Mouse (Mus musculus) limb, embryonic 10.5 days (tissue): ENCODE data around the gene Pced1b. TPM values are rescaled to one million over a fixed set of nuclear protein-coding genes. Genes with fewer than 3 reads are reported as not detected.
A peak's percentile ranks its signal among the peaks of the same experiment; 100 is the strongest.

Experiments
- DNase-seq: peaks from one replicate; pipeline ENCODE4 v3.0.0-alpha.2; 2017; ENCODE audit warnings: low spot score
- H3K27ac ChIP-seq: fragments of 300-500 bp; sonication (generic); 2 replicates; pipeline ENCODE4 v1.5.1; 2016; ENCODE audit warnings: mild to moderate bottlenecking
- H3K27me3 ChIP-seq: fragments of 300-500 bp; sonication (generic); 2 replicates; pipeline ENCODE4 v1.6.1; 2016; ENCODE audit warnings: low read depth, mild to moderate bottlenecking; ENCODE audit not compliant: poor library complexity, severe bottlenecking
- H3K36me3 ChIP-seq: fragments of 300-500 bp; sonication (generic); 2 replicates; pipeline ENCODE4 v1.6.1; 2016; ENCODE audit warnings: mild to moderate bottlenecking, moderate library complexity
- H3K4me1 ChIP-seq: fragments of 300-500 bp; sonication (generic); 2 replicates; pipeline ENCODE4 v1.6.1; 2016
- H3K4me3 ChIP-seq: fragments of 300-500 bp; sonication (generic); 2 replicates; pipeline ENCODE4 v1.5.1; 2016; ENCODE audit warnings: mild to moderate bottlenecking, moderate library complexity
- H3K9me3 ChIP-seq: fragments of 300-500 bp; sonication (generic); replicated peaks from 2 replicates; pipeline ENCODE4 v1.6.1; 2016; ENCODE audit warnings: mild to moderate bottlenecking
- WGBS: fragments of 180-500 bp; shearing (Covaris S2); methylation state at CpG from one replicate; pipeline ENCODE4 v1.1.7; 2016; 5-methylcytosine and 5-hydroxymethylcytosine counted together
- polyA plus RNA-seq: library from polyadenylated mRNA; unstranded; fragments of >200 nt; fragmentation: Nextera tagmentation; extraction: Ambion mirVana; gene quantifications from 2 replicates; pipeline ENCODE4 v1.2.1, GENCODE M21; 2016

The Pced1b gene
- polyA plus RNA-seq, 1 experiment from 2014 or later, result 3.6 TPM

DNA sequence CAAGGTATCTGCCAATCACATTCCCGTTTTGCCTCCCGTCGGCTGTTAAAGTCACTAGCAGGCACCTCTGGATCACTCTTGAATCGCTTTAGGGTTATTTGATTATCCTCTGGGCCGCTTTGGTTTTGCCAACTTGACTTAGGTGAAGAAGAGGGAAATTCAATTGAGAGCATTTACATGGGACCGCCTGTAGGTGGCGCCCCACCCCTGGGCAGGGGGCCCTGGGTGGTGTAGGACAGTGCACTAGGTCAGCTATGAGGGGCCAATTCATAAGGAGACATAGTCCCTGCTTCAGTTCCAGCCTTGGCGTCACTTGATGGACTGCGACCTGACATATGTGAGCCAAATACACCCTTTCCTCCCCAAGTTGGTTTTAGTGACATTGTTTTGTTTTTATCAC is 10.0 kb upstream of the Pced1b start:
- Histone ChIP-seq H3K27ac (no peak overlapping the region), H3K27me3 (no peaks in the 10 kb centered on the region), H3K4me1 (no peaks in the 10 kb centered on the region), H3K4me3 (no peak overlapping the region), H3K36me3 (no peaks in the 10 kb centered on the region), H3K9me3 (no peaks in the 10 kb centered on the region)
- WGBS, result 50% methylated on average over 9 of the region's 9 CpGs
- peak; percentile 62 for DNase-seq

DNA sequence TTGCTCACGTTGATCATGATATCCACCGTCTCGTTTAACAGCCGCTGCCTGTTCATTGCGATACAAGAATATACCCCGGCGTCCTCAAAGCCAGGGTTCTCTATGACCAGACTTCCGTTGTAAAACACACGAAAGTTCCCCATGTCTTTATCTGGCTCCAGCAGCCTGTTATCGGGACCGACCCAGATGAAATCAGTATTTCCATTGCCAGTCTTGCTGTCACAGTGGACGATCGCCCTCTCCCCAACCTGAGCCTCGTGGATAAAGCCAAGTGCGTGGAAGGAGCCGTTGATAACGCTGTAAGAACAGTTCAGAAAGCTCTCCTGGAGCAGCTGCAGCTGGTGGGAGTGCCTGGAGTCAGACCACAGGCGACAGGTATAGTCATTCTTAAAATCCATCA is 1.5 kb upstream of the Pced1b start:
- WGBS, result 81% methylated on average over 18 of the region's 18 CpGs
- Histone ChIP-seq H3K27me3 (peaks cover 30% of the 10 kb centered on the region), H3K36me3 (no peaks in the 10 kb centered on the region), H3K4me3 (no peak overlapping the region), H3K27ac (no peak overlapping the region), H3K9me3 (no peaks in the 10 kb centered on the region), H3K4me1 (peaks cover 19% of the 10 kb centered on the region)
- no peak for DNase-seq

DNA sequence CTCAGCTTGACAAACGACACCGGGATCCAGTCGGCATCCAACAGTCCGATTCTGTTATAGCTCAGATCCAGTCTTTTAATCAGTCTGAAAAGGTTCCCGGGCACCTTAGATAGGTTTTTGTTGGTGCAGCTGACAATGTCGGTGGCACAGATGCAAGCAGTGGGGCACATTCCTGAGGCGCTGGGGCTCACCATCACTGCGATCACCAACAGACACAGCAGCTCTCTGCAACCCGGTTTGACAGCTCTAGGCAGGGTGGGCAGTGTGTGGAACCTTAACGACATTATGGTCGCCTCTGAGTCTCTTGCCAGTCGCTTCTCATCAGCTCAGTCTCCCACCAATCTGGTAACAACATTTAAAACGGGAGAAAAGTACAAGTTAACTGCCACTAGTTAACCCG is 651 bp upstream of the Pced1b start:
- DNase-seq, result no peak
- no peaks in the 10 kb centered on the region for H3K36me3 ChIP-seq
- 31% methylated on average over 14 of the region's 14 CpGs for WGBS
- H3K27ac ChIP-seq, result no peak overlapping the region
- peaks cover 30% of the 10 kb centered on the region for H3K27me3 ChIP-seq
- H3K9me3 ChIP-seq, result no peaks in the 10 kb centered on the region
- H3K4me3 ChIP-seq, result peak overlapping the region; percentile 87
- H3K4me1 ChIP-seq, result peaks cover 19% of the 10 kb centered on the region

GRCm38 (mm10) chr15:97247791-97248161 is 869 bp downstream of the Pced1b start:
- Histone ChIP-seq H3K27me3 (peaks cover 30% of the 10 kb centered on the region), H3K27ac (peak overlapping the region; percentile 95), H3K4me1 (peaks cover 19% of the 10 kb centered on the region), H3K4me3 (peak overlapping the region; percentile 87), H3K36me3 (no peaks in the 10 kb centered on the region), H3K9me3 (no peaks in the 10 kb centered on the region)
- 4% methylated on average over 14 of the region's 14 CpGs for WGBS
- no peak for DNase-seq

DNA sequence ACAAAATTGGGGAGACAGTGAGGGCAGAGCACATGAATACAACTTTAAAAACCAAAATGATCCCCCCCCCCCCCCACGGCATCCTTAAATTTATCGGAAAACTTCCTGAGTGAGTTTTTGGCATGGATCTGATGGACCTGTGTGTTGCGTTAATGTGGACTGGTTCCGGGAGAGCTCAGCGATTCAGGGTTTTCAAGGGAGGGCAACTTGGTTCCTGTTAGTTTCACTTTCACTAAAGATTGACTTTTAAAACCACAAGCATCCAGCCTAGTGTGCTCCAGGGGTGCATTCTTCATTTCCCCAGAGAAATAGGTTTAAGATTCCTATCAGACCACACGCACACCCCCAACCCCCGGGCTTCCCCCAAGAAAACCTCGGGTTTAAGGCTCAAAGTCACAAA is 1.4 kb downstream of the Pced1b start:
- peak overlapping the region; percentile 87 for H3K4me3 ChIP-seq
- 65% methylated on average over 8 of the region's 8 CpGs for WGBS
- peaks cover 19% of the 10 kb centered on the region for H3K4me1 ChIP-seq
- H3K27ac ChIP-seq, result no peak overlapping the region
- no peaks in the 10 kb centered on the region for H3K9me3 ChIP-seq
- peaks cover 28% of the 10 kb centered on the region for H3K27me3 ChIP-seq
- H3K36me3 ChIP-seq, result no peaks in the 10 kb centered on the region
- DNase-seq, result no peak

DNA sequence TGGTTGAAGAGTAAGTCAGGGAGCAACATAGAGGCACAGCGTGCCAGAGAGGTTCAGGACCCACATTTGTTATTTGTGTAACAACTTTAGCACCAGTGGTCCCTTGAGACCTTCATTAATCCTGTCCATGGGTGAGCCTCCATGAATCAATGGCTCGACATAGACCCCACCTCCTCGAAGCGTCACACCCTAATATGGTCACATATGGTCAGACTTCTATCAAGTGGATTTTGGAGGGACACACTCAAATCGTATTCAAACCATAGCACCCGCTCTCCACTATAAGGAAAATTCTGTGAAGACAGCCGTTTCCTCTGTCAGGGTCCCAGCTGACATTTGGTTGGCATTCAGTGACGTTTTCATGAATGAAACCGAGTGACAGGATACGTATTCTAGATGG is 2.4 kb downstream of the Pced1b start:
- peaks cover 19% of the 10 kb centered on the region for H3K4me1 ChIP-seq
- no peak overlapping the region for H3K4me3 ChIP-seq
- no peak overlapping the region for H3K27ac ChIP-seq
- DNase-seq, result no peak
- H3K36me3 ChIP-seq, result no peaks in the 10 kb centered on the region
- H3K27me3 ChIP-seq, result peaks cover 23% of the 10 kb centered on the region
- WGBS, result 93% methylated on average over 10 of the region's 10 CpGs
- H3K9me3 ChIP-seq, result no peaks in the 10 kb centered on the region

GRCm38 (mm10) chr15:97252493-97253034 is 5.7 kb downstream of the Pced1b start:
- Histone ChIP-seq H3K27ac (no peak overlapping the region), H3K36me3 (no peaks in the 10 kb centered on the region), H3K27me3 (no peaks in the 10 kb centered on the region), H3K9me3 (no peaks in the 10 kb centered on the region), H3K4me3 (no peak overlapping the region), H3K4me1 (peaks cover 8% of the 10 kb centered on the region)
- no peak for DNase-seq
- WGBS, result 83% methylated on average over 8 of the region's 8 CpGs

DNA sequence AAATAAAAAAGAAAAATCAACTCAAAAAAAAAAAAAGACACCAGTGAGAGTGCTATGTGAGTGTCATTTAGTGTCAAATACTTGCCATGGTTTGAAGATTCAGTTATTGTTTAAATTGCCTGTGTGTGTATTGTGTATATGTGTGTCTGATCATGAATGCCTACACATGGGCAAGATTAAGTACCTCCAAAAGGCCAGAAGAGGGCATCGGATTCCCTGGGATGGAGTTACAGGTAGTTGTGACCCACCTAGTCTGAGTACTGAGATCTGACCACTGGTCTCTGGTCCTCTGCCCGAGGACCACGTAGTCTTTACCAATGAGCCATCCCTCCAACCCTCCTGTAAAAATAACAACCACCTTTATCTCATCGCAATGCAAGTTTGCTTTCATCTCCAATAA is 7.5 kb downstream of the Pced1b start:
- Histone ChIP-seq H3K9me3 (no peaks in the 10 kb centered on the region), H3K4me3 (no peak overlapping the region), H3K27ac (no peak overlapping the region), H3K36me3 (no peaks in the 10 kb centered on the region), H3K4me1 (no peaks in the 10 kb centered on the region), H3K27me3 (no peaks in the 10 kb centered on the region)
- 94% methylated on average over 4 of the region's 4 CpGs for WGBS
- no peak for DNase-seq

DNA sequence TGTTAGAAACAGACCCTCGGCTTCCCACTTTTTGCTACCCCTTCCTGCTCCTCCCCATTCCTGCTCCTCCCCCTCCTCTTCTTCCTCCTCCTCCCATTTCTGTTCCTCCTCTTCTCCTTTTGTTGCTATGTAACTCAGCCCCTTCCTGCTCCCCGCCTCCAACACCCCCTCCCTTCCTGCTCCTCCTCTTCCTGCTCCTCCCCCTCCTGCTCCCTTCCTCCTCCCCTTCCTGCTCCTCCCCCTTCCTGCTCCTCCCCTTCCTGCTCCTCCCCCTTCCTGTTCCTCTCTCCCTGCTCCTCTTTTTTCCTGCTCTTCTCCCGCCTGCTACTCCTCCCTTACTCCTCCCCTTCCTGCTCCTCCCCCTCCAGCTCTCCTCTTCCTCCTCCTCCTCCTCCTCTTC is 8.9 kb downstream of the Pced1b start:
- H3K9me3 ChIP-seq, result no peaks in the 10 kb centered on the region
- no peaks in the 10 kb centered on the region for H3K36me3 ChIP-seq
- no peak overlapping the region for H3K27ac ChIP-seq
- DNase-seq, result no peak
- no peaks in the 10 kb centered on the region for H3K4me1 ChIP-seq
- WGBS, result 93% methylated on average over 3 of the region's 3 CpGs
- no peak overlapping the region for H3K4me3 ChIP-seq
- no peaks in the 10 kb centered on the region for H3K27me3 ChIP-seq

GRCm38 (mm10) chr15:97256411-97256810 is 9.5 kb downstream of the Pced1b start:
- H3K4me1 ChIP-seq, result no peaks in the 10 kb centered on the region
- no peak overlapping the region for H3K27ac ChIP-seq
- no peaks in the 10 kb centered on the region for H3K9me3 ChIP-seq
- no peak overlapping the region for H3K4me3 ChIP-seq
- DNase-seq, result no peak
- H3K27me3 ChIP-seq, result no peaks in the 10 kb centered on the region
- 93% methylated on average over 11 of the region's 11 CpGs for WGBS
- no peaks in the 10 kb centered on the region for H3K36me3 ChIP-seq

- Histone ChIP-seq H3K27me3 (no peaks in the 10 kb centered on the region), H3K27ac (no peak overlapping the region), H3K9me3 (no peaks in the 10 kb centered on the region), H3K4me3 (no peak overlapping the region), H3K36me3 (no peaks in the 10 kb centered on the region), H3K4me1 (peaks cover 6% of the 10 kb centered on the region)
- WGBS, result 86% methylated on average over 8 of the region's 8 CpGs
- no peak for DNase-seq
Measured at GRCm38 (mm10) chr15:97257206-97257775, 10.4 kb downstream of the Pced1b start.

DNA sequence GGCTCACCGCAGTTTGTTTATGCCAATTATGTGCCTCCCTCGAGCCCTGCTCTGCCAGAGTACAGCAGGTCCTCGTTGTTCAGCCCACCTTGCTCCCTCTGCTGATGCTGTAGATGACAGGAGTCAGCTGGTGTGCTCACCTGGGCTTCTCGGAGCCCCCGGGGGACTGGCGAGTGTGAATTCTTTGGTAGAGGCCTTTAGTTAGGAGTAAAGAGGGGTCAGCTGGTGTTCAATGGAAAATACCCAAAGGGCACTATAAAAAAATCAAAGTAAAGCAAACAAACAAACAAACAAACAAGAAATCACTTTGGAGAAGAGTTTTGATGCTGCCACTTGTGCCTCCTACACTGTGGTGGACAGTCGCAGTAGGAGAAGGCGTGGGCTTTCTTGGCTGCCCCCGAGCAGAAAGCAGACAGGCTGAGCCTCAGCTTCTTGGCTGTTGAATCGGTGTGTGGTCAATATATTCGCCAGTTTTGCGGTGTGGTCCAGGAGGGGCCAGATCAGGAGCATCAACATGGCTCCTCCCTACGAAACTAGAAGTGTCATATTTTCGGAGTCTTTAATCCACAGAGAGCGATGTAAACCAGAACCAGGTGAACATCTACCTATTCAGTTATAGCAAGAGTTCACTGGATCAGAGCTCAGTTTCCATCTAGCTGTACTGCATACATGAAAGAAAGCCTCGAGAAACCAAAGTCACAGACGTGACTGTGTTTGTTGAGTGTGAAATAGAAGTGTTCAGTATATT is 11.8 kb downstream of the Pced1b start:
- H3K36me3 ChIP-seq, result no peaks in the 10 kb centered on the region
- H3K27ac ChIP-seq, result no peak overlapping the region
- no peak overlapping the region for H3K4me3 ChIP-seq
- H3K27me3 ChIP-seq, result no peaks in the 10 kb centered on the region
- H3K4me1 ChIP-seq, result peaks cover 7% of the 10 kb centered on the region
- WGBS, result 90% methylated on average over 17 of the region's 17 CpGs
- no peaks in the 10 kb centered on the region for H3K9me3 ChIP-seq
- no peak for DNase-seq

DNA sequence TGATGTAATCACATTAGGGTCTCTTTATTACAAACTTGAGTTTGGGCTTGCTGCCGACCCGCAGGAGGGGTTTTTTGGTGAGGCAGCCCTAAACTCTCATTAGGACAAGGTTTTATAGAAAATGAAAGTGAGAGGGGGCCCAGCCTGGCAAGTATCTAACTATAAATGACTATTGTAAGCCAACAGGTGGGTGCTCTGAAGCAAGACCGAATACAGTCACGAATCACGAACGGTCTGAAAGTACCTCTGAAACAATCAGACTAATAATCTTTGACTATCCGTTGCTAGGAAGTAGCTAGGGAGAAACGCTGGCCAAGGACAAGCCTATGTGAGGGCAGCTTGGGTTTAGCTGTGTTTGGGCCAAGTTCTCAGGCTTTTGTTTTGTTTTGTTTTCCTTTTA is 12.4 kb downstream of the Pced1b start:
- no peaks in the 10 kb centered on the region for H3K36me3 ChIP-seq
- 96% methylated on average over 8 of the region's 8 CpGs for WGBS
- H3K9me3 ChIP-seq, result no peaks in the 10 kb centered on the region
- no peak for DNase-seq
- H3K4me1 ChIP-seq, result peaks cover 7% of the 10 kb centered on the region
- no peaks in the 10 kb centered on the region for H3K27me3 ChIP-seq
- no peak overlapping the region for H3K27ac ChIP-seq
- H3K4me3 ChIP-seq, result no peak overlapping the region
